24 mouse cellular contexts compared by ENCODE assay signal in the genomic region with DNA sequence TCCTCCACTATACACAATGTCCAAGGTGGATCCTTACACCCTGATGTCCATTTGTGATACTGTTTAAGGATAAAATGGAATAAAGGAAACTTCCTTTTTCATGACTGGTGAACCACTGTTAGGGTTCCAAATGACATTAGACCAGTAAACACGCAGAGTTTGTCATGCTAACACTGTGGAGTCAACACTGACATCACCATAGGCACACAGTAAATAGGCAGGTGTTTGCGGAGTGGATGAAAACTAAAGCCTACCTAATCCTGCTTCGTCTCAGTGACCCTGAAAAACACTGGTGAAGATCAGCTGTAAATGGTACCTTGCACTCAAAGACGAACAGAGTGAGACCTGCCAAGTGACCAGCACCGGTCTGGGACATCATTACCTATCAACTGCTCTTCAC.
"Had no signal": no experiment of that assay in that cellular context is flagged by ENCODE, and none has a peak within 500 bp of the region (broad histone marks: within the 10 kb centered on the region; RNA-seq: fewer than 3 reads in every experiment).

No protein-coding gene starts in this region.

- H3K27me3 ChIP-seq: heart, embryonic 12.5 days; hindbrain, embryonic 12.5 days; intestine, embryonic 15.5 days; limb, embryonic 12.5 days had no signal

- H3K27ac ChIP-seq: gastrocnemius, adult 2 months; heart, adult 2 months; hindbrain, embryonic 10.5 days; hindbrain, embryonic 12.5 days; hindbrain, embryonic 14.5 days; intestine, embryonic 15.5 days; layer of hippocampus, adult 2 months; left cerebral cortex, adult 2 months; limb, embryonic 10.5 days; limb, embryonic 12.5 days had no signal

- H3K4me1 ChIP-seq: hindbrain, embryonic 10.5 days; hindbrain, embryonic 12.5 days; intestine, embryonic 15.5 days; limb, embryonic 10.5 days had no signal

- H3K9ac ChIP-seq: heart, embryonic 12.5 days; hindbrain, embryonic 12.5 days; hindbrain, embryonic 14.5 days; intestine, embryonic 15.5 days; limb, embryonic 12.5 days had no signal

- H3K36me3 ChIP-seq: hindbrain, embryonic 12.5 days; intestine, embryonic 15.5 days had no signal

- DNase-seq: gastrocnemius, adult 2 months; gastrocnemius, postnatal 10 days; gastrocnemius, postnatal 25 days; heart, adult 2 months; heart, postnatal 10 days; heart, postnatal 4 days; kidney, adult 18-20 months; kidney, adult 8-10 months; kidney, postnatal 10 days; kidney, postnatal 25 days; kidney, postnatal 4 days; liver had no signal

- H3K4me3 ChIP-seq: gastrocnemius, adult 2 months; heart, adult 2 months; heart, embryonic 12.5 days; hindbrain, embryonic 10.5 days; hindbrain, embryonic 12.5 days; intestine, embryonic 15.5 days; layer of hippocampus, adult 2 months; left cerebral cortex, adult 2 months; limb, embryonic 10.5 days; limb, embryonic 12.5 days had no signal

- ATAC-seq: hindbrain, embryonic 16.5 days; inflammation-experienced regulatory T-cells, adult 6 months; intestine, embryonic 15.5 days; intestine, postnatal 0 days had no signal

- H3K9me3 ChIP-seq: hindbrain, embryonic 10.5 days; hindbrain, embryonic 12.5 days; intestine, embryonic 15.5 days; limb, embryonic 10.5 days; limb, embryonic 12.5 days had no signal

- H3K4me2 ChIP-seq: heart, embryonic 12.5 days; hindbrain, embryonic 12.5 days; hindbrain, embryonic 14.5 days; intestine, embryonic 15.5 days; limb, embryonic 12.5 days had no signal
